Mouse (Mus musculus) embryo, embryonic 10 days (tissue): Measurements from ENCODE around the gene Flt4.
"Not testable (repeated sequence)": the region's sequence is repeated elsewhere in the genome, so short reads cannot be mapped to it uniquely, and the experiment has no call there.

Experiments used
- DNase-seq: peaks from one replicate; pipeline ENCODE4 v3.0.0-alpha.2; 2015; ENCODE audit warnings: low spot score

The Flt4 gene

GRCm38 (mm10) chr11:49608938-49609867 lies at the start of gene Flt4:
Flt4 (plus strand) TSS chr11:49609263.
- not testable (repeated sequence) for DNase-seq

DNA sequence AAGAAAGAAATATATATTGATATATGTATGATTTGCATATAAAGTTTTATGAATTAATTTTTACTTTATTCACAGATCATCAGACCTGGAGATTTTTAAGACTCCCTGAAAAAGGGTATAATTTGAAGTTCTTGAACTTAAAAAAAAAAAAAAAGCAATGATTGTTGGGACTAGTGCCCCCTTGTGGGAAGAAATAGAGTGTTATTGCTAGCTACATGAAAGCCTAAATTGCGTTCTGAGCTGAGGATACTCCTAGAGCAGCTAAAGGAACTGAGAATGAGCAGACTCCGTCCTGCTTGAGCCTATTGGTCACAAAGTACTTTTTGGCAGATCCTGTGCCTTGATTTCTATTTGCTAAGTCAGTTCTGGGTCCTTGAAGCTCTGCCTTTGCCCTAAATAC lies 34.0 kb upstream of the Flt4 start:
- DNase-seq: peak; percentile 31

DNA sequence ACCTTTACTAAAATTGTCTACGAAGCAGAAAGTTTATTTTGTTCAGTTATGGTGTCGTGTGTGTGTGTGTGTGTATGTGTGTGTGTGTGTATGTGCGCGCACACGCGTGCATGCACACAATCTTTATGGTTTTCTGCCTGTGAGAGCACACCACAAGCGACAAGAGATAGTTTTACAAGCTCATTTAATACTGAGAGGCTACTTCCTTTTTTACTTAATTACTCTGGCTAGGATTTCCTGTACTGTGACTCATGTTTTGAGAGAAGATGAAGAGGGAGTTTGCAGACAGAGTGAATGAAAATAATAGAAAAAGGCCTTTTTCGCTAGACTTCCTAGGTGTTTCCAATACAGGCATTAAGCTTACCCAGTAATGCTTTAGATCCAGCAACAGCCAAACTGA lies 28.6 kb upstream of the Flt4 start:
- not testable (repeated sequence) for DNase-seq

DNA sequence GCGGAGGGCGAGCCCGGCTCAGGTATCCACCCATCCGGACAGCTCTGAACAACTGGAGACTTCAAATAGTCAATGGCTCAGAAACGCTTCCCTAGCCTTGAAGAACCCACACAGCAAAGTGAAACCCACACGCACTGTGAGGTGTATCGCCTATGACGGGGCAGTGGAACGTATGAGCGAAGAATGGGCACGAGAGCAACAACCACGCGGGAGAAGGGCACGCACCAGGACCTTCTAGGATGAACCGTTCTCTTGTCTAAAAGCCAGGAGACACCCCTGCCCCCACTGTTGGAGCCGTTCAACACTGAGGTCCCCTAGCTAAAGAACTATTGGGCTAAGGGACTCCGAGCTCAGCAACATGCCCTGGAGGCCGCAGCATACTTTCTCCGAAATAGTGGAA lies 18.9 kb upstream of the Flt4 start:
- no peak for DNase-seq

- not testable (repeated sequence) for DNase-seq
These were observed 11.9 kb upstream of the Flt4 start for GRCm38 (mm10) chr11:49597149-49597548.

- DNase-seq: not testable (repeated sequence)
These were observed 757 bp upstream of the Flt4 start for GRCm38 (mm10) chr11:49608306-49608705.

DNA sequence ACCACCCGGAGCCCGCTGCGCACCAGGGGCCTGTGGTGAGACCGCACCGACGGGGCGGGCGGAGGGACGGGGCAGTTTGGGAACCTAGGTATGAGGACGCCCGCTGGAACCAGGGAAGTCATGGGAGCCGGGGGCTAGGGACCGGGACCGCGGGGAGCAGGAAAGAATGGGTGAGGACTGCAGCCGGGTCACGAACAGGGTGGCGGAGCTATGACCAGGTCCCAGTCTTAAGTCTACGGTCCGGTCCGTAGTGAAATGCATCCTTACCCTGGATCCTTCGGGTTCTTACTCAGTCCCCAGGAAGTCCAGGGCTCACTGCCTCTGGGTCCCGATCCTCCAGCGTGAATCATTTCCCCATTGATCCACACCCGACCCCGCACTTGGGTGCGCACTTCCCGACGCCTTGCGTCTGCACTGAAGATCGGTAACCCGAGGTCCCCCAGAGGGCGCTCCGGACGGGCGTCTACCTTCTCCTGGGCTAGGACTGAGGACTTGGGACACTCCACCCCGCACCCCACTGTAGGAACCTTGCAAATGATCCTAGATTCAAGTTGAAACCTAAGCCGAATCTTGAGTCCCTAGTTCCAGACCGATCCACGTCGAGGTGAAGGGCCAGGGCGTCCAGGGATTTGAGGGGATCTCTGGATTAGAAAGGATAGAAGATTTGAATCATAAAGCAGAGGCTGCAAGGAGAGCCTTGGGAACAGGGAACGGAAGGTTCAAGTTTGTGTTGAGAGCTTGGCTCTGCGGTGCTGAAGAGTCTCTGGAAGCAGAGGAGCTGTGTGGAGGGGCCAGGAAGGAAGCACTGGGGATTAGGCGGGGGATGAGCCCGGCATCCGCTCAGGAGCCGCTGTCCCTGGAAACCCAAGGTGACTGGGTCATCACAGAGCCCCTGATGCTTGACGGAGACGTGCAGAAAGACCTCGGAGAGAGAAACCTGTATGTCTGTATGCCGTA lies 1.1 kb downstream of the Flt4 start:
- not testable (repeated sequence) for DNase-seq

DNA sequence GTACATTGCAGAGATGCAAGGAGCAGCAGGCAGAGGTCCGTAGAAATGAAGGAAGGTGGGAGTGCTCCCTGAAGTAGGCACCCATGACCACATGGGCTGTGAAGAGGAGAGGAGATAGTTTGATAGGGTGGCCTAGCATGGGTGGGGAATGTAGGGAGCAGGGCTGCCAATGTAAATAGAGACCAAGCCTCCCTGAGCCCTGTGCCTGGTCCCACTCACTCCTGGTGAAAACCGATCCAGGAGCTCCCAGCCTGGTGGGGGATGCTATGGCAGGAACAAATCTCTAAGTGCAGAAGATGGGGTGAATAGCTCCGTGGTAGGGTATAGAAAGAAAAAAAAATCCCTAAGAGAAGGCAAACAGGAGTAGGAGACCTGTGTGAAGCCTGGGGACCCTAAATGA lies 2.3 kb downstream of the Flt4 start:
- DNase-seq: not testable (repeated sequence)

- no peak for DNase-seq
These were observed 3.1 kb downstream of the Flt4 start for GRCm38 (mm10) chr11:49612154-49612553.

- peak; percentile 44 for DNase-seq
These were observed 4.3 kb downstream of the Flt4 start for GRCm38 (mm10) chr11:49613349-49613748.

DNA sequence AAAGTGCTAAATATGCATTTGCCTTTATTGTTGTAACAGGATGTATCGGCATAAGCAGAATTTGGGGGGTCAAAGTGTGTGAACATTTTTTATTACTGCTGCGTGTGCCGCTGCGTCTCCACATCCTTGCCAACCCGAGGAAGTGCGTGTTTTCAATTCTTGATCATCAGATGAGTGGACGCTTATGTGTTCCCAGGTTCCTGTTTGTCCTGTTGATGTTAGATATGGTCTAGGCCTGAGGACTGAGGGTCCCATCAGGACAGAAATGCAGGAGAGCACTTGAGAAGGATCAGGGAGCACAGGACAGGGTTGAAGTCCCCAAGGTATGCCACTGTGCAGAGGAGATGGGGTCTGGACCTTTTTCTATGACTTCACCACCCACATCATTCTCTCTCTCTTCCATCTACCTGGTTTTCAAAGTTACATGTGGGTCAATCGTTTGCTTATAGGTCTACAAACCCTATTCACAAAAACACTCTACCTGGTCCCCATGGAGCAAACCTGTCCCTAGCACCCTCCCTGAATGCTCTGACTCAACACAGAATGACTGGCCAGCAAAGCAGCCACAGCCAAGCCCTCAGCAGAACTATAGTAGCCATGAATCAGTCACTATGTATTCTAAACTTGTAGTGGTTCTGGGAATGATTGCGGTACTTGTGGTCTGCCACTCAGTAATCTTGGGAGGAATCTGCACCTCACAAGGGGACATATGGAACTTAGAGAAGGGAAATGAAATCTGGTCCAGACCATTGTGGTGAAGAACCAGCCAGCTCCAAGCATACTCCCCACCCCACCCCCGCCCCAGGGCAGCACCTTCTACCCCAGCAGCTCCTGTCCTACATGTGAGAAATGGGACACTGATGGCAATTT lies 7.0 kb downstream of the Flt4 start:
- no peak for DNase-seq

- no peak for DNase-seq
These were observed 9.4 kb downstream of the Flt4 start for GRCm38 (mm10) chr11:49618476-49618875.

DNA sequence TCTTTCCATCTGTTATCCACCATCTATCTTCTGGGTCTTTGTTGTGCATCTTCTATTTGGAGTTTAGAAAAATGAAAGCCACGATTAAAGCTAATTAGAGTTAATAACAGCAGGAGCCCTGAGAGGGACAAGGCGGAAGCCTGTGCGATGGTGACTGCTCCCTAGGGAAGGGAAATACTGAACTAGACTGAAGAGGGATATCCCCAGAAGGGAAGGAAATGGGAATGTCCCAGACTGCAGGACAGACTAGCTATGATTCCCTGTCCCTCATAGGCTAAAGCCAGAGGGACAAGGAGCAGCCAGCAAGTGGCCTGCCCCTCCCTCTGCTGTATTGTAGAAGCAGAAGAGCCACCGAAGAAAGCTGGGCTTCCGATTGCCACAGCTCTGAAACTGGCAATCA lies 12.9 kb downstream of the Flt4 start:
- DNase-seq: no peak

DNA sequence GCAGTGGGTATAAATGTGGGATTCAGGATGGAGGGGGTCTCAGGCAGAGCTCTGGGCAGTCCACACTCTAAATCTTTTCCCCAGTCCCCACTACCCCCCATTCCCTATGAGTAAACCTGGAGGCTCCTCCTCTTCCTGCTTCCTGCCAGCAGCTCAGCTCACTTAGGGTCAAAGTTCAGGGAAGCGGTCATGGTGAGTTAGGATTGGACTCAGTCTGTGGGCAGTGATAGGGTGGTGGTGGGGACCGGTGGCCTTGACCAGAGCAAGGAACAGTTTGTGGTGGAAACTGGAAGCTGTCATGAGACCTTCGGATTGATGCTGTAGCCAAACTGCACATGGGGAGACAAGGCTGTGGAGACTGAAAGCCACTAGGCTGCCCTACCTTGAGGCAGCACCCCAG lies 15.1 kb downstream of the Flt4 start:
- DNase-seq: no peak

GRCm38 (mm10) chr11:49625863-49626262 lies 16.8 kb downstream of the Flt4 start:
- no peak for DNase-seq

DNA sequence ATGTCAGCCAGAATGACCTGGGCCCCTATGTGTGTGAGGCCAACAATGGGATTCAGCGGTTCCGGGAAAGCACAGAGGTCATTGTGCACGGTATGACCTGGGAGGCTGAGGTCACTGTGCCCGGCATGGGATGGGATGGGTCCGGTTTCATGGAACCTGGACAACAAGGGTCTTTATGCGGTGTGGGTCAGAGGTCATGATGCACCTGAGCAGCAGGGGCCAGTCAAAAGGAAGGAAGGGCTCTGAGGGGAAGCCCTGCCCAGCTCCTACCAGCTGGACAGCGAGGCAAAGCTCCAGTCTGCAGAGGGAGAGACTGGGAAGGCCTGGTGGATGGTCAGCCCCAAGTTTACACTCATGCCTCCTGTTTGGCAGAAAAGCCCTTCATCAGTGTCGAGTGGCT lies 17.7 kb downstream of the Flt4 start:
- DNase-seq: no peak

GRCm38 (mm10) chr11:49631154-49631553 lies 22.1 kb downstream of the Flt4 start:
- DNase-seq: no peak

- no peak for DNase-seq
These were observed 23.2 kb downstream of the Flt4 start for GRCm38 (mm10) chr11:49632256-49632655.

DNA sequence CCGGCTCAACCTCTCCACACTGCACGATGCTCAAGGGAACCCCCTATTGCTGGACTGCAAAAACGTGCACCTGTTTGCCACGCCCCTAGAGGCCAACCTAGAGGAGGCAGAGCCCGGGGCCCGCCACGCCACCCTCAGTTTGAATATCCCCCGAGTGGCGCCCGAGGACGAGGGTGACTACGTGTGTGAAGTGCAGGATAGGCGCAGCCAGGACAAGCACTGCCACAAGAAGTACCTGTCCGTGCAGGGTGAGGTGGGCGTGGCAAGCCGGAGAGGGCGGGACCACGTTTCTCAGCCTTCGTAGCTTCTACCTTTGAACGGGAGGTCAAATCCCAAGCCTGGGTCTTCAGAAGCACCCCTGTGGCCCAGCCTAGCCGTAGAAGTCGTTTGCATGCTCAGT lies 25.0 kb downstream of the Flt4 start:
- no peak for DNase-seq

DNA sequence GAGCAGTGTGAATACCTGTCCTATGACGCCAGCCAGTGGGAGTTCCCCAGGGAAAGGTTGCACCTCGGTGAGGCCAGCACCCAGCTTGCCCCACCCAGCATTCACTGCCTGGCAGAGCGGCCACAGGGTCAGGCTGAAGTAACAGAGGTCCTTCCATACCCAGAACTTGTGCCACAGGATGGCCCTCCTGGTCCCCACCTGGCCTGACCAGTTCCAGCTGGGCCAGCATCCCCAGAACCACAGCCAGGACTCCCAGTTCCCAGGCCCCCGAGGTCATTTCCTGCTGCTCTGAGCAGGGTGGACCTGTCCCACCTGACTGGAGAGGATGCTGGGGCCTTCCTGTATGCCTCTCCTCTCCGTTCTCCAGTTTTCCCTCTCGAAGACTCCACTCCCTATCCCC lies 26.6 kb downstream of the Flt4 start:
- no peak for DNase-seq

GRCm38 (mm10) chr11:49636449-49636848 lies 27.4 kb downstream of the Flt4 start:
- peak; percentile 64 for DNase-seq

GRCm38 (mm10) chr11:49645677-49646076 lies 36.6 kb downstream of the Flt4 start:
- DNase-seq: no peak
